Mouse (Mus musculus) thymus, adult 2 months (tissue): ENCODE data around the gene Aurkb. TPM values are rescaled to one million over a fixed set of nuclear protein-coding genes. Genes with fewer than 3 reads are reported as not detected.

Experiments
- DNase-seq: peaks from one replicate; pipeline ENCODE4 v3.0.0; 2021
- H3K27ac ChIP-seq: fragments of 200-500 bp; 2 replicates; pipeline ENCODE4 v1.5.1; 2012; ENCODE audit warnings: low read length, control low read depth; ENCODE audit not compliant: control insufficient read depth, insufficient read depth
- H3K27me3 ChIP-seq: fragments of 200-500 bp; 2 replicates; pipeline ENCODE4 v1.6.1; 2012; ENCODE audit warnings: mild to moderate bottlenecking, low read length, moderate library complexity, mixed read lengths; ENCODE audit not compliant: control insufficient read depth, insufficient read depth
- H3K36me3 ChIP-seq: fragments of 200-500 bp; 2 replicates; pipeline ENCODE4 v1.6.1; 2012; ENCODE audit warnings: mild to moderate bottlenecking, low read length, moderate library complexity; ENCODE audit not compliant: control insufficient read depth, insufficient read depth
- H3K4me1 ChIP-seq: fragments of 200-500 bp; replicated peaks from 2 replicates; pipeline ENCODE4 v1.6.1; 2012; ENCODE audit warnings: low read length; ENCODE audit not compliant: control insufficient read depth, insufficient read depth
- H3K4me3 ChIP-seq: fragments of 200-500 bp; 2 replicates; pipeline ENCODE4 v1.5.1; 2012; ENCODE audit warnings: mild to moderate bottlenecking, low read length, control low read depth, moderate library complexity; ENCODE audit not compliant: control insufficient read depth, insufficient read depth
- CTCF ChIP-seq: fragments of 200-500 bp; IDR thresholded peaks from 2 replicates; pipeline ENCODE4 v1.5.1; 2012; ENCODE audit warnings: mild to moderate bottlenecking, control low read depth, low read length, moderate library complexity, borderline replicate concordance; ENCODE audit not compliant: control insufficient read depth, poor library complexity, insufficient read depth; ENCODE audit errors: extremely low read depth
- POLR2A ChIP-seq: fragments of 200-500 bp; IDR thresholded peaks from 2 replicates; pipeline ENCODE4 v1.6.1; 2012; ENCODE audit warnings: mild to moderate bottlenecking, low read length, control low read depth, moderate library complexity; ENCODE audit not compliant: control insufficient read depth, poor library complexity, insufficient read depth; ENCODE audit errors: extremely low read depth
- WGBS: fragments of 180-500 bp; shearing (Covaris S2); methylation state at CpG from one replicate; pipeline ENCODE4 v1.1.7; 2018; 5-methylcytosine and 5-hydroxymethylcytosine counted together
- polyA plus RNA-seq: library from polyadenylated mRNA; depleted of rRNA; stranded (reverse); fragments of >200 nt; gene quantifications from 2 replicates; pipeline ENCODE4 v1.2.3, GENCODE M21; 2012

Aurkb gene
- polyA plus RNA-seq, 1 experiment, result 192 TPM

- Histone ChIP-seq H3K27ac (peak overlapping the region; percentile 44), H3K4me3 (peak overlapping the region; percentile 56), H3K4me1 (peaks cover 19% of the 10 kb centered on the region), H3K27me3 (no peaks in the 10 kb centered on the region), H3K36me3 (no peaks in the 10 kb centered on the region)
- TF ChIP-seq CTCF (no peak), POLR2A (no peak)
- peak; percentile 85 for DNase-seq
- WGBS, result 11% methylated on average over 20 of the region's 20 CpGs
Observed at GRCm38 (mm10) chr11:69036486-69037230, 8.8 kb upstream of the Aurkb start.

GRCm38 (mm10) chr11:69037231-69038061 is 8.0 kb upstream of the Aurkb start:
- Histone ChIP-seq H3K27ac (peak overlapping the region; percentile 44), H3K4me3 (peak overlapping the region; percentile 56), H3K27me3 (no peaks in the 10 kb centered on the region), H3K4me1 (peaks cover 19% of the 10 kb centered on the region), H3K36me3 (no peaks in the 10 kb centered on the region)
- under 1% methylated on average over 34 of the region's 34 CpGs for WGBS
- no peak for TF ChIP-seq CTCF
- TF ChIP-seq POLR2A, result no peak
- peak; percentile 87 for DNase-seq

GRCm38 (mm10) chr11:69038173-69038572 is 7.3 kb upstream of the Aurkb start:
- 91% methylated on average over 5 of the region's 5 CpGs for WGBS
- no peak for DNase-seq
- no peak overlapping the region for H3K27ac ChIP-seq
- peaks cover 19% of the 10 kb centered on the region for H3K4me1 ChIP-seq
- TF ChIP-seq POLR2A (no peak), CTCF (no peak)
- H3K4me3 ChIP-seq, result no peak overlapping the region
- no peaks in the 10 kb centered on the region for H3K36me3 ChIP-seq
- H3K27me3 ChIP-seq, result no peaks in the 10 kb centered on the region

- Histone ChIP-seq H3K36me3 (peaks cover 4% of the 10 kb centered on the region), H3K4me1 (peaks cover 10% of the 10 kb centered on the region), H3K4me3 (peak overlapping the region; percentile 47), H3K27me3 (no peaks in the 10 kb centered on the region), H3K27ac (no peak overlapping the region)
- no peak for TF ChIP-seq CTCF
- no peak for TF ChIP-seq POLR2A
- DNase-seq, result no peak
- 13% methylated on average over 9 of the region's 9 CpGs for WGBS
Observed at GRCm38 (mm10) chr11:69046395-69046774, 938 bp downstream of the Aurkb start.

- H3K27me3 ChIP-seq, result no peaks in the 10 kb centered on the region
- H3K36me3 ChIP-seq, result peaks cover 4% of the 10 kb centered on the region
- WGBS, result 93% methylated on average over 12 of the region's 12 CpGs
- H3K27ac ChIP-seq, result no peak overlapping the region
- no peak for TF ChIP-seq POLR2A
- no peak overlapping the region for H3K4me3 ChIP-seq
- DNase-seq, result no peak
- peaks cover 10% of the 10 kb centered on the region for H3K4me1 ChIP-seq
Observed at GRCm38 (mm10) chr11:69047592-69047991, 2.1 kb downstream of the Aurkb start.

GRCm38 (mm10) chr11:69048151-69048550 is 2.7 kb downstream of the Aurkb start:
- DNase-seq, result no peak
- no peak overlapping the region for H3K4me3 ChIP-seq
- H3K27me3 ChIP-seq, result no peaks in the 10 kb centered on the region
- peaks cover 10% of the 10 kb centered on the region for H3K4me1 ChIP-seq
- H3K27ac ChIP-seq, result no peak overlapping the region
- 94% methylated on average over 14 of the region's 14 CpGs for WGBS
- peaks cover 4% of the 10 kb centered on the region for H3K36me3 ChIP-seq
- TF ChIP-seq POLR2A, result no peak
- no peak for TF ChIP-seq CTCF
